Comparison of ENCODE assay signal across 8 mouse cellular contexts in genomic region chr12:8499001-8499870, GRCm38 (mm10). TPM values are rescaled to one million over a fixed set of nuclear protein-coding genes. Genes with fewer than 3 reads are reported as not detected.
DNase-seq lines count a peak whose midpoint lies in the region; ATAC-seq and TF ChIP-seq lines count a peak whose summit lies in the region.

No protein-coding gene starts in this region.

- peak; percentile 71 to 84 for DNase-seq in heart, adult 18-20 months
- DNase-seq in heart, adult 11 months: no peak
- peak; percentile 76 to 85 for DNase-seq in cerebellum, adult 2 months
- DNase-seq in frontal cortex, adult 2 months (ENCODE audit: extremely low spot score in 1 of 2, low spot score in 1 of 2): peak; percentile 47 to 57
- peak; percentile 72 for DNase-seq in left cerebral cortex, postnatal 14 days (ENCODE audit: low spot score in 2 of 2)
- peak; percentile 63 for DNase-seq in right cerebral cortex, postnatal 14 days

- ATAC-seq in hindbrain, embryonic 12.5 days (ENCODE audit: low FRiP score): peak; percentile 75
- ATAC-seq in megakaryocyte progenitor cell, adult 5-6 weeks (replicated peaks; ENCODE audit: poor library complexity): peak; percentile 35

- no peaks in the 10 kb centered on the region for H3K9me3 ChIP-seq in hindbrain, embryonic 12.5 days (replicated peaks)

- no peaks in the 10 kb centered on the region for H3K4me1 ChIP-seq in cerebellum, adult 2 months (ENCODE audit: control insufficient read depth, insufficient read depth, low read length)
- H3K4me1 ChIP-seq in hindbrain, embryonic 12.5 days: peaks cover 30% of the 10 kb centered on the region

- intact Hi-C loops in left cerebral cortex, postnatal 14 days (cut with DNase I): loop anchor here (1.0 to 5.0 kb wide), 2 partner anchors 32 to 152 kb away; no protein-coding TSS in a partner anchor

- H3K4me3 ChIP-seq in cerebellum, adult 2 months (replicated peaks; ENCODE audit: insufficient read depth, low read depth, low read length): peak overlapping the region; percentile 79
- H3K4me3 ChIP-seq in hindbrain, embryonic 12.5 days: peak overlapping the region; percentile 93

- H3K9ac ChIP-seq in hindbrain, embryonic 12.5 days: peak overlapping the region; percentile 99

- peak; percentile 20; the same call in 1 of the 2 replicates for TF ChIP-seq POLR2A in cerebellum, adult 2 months (IDR thresholded peaks at IDR 0.05; ENCODE audit: borderline replicate concordance, insufficient read depth, low read length)

- under 1% methylated on average over 99 of the region's 99 CpGs for WGBS in cerebellum, adult 2 months
- under 1% methylated on average over 98 of the region's 99 CpGs for WGBS in hindbrain, embryonic 12.5 days

- no peaks in the 10 kb centered on the region for H3K36me3 ChIP-seq in hindbrain, embryonic 12.5 days

- peak; percentile 16; the same call in 1 of the 2 replicates for TF ChIP-seq CTCF in cerebellum, adult 2 months (IDR thresholded peaks at IDR 0.05; ENCODE audit: borderline replicate concordance, insufficient read depth, low read depth, low read length)

- peak overlapping the region; percentile 97 for H3K27ac ChIP-seq in cerebellum, adult 2 months (ENCODE audit: insufficient read depth, low read length)
- peak overlapping the region; percentile 100 for H3K27ac ChIP-seq in hindbrain, embryonic 12.5 days

- no peaks in the 10 kb centered on the region for H3K27me3 ChIP-seq in cerebellum, adult 2 months (ENCODE audit: control insufficient read depth, insufficient read depth, low read length)
- no peaks in the 10 kb centered on the region for H3K27me3 ChIP-seq in hindbrain, embryonic 12.5 days

- peak overlapping the region; percentile 82 for H3K4me2 ChIP-seq in hindbrain, embryonic 12.5 days (replicated peaks)

RNA-seq across cellular contexts. Expression of gene Rhob, which starts 0.6 kb away (rescaled TPM):
- 100 to 1,000 TPM; 165 to 172 TPM for total RNA-seq in heart, adult 18-20 months (2021)
- polyA plus RNA-seq in cerebellum, adult 2 months (2012; rRNA removed): 295 and 299 TPM in 2 replicates
- polyA plus RNA-seq in frontal cortex, adult 2 months (2012; rRNA removed): 285 and 316 TPM in 2 replicates
- polyA plus RNA-seq in hindbrain, embryonic 12.5 days (2016; fragmentation: Nextera tagmentation; extraction: Ambion mirVana): 75.4 and 78.3 TPM in 2 replicates
- total RNA-seq in left cerebral cortex, postnatal 14 days (2021): 100 to 1,000 TPM; 287 to 352 TPM
- 112 and 160 TPM in 2 replicates for total RNA-seq in megakaryocyte progenitor cell, adult 5-6 weeks (2015)
- 50.4 and 64.6 TPM in 2 replicates for total RNA-seq in megakaryocyte progenitor cell, adult 5-6 weeks (2017)
